Mouse (Mus musculus) MEL (cell line): Measurements from ENCODE around the gene Cdh13. TPM values are rescaled to one million over a fixed set of nuclear protein-coding genes. Genes with fewer than 3 reads are reported as not detected.

Experiments used
- DNase-seq: peaks from one replicate; pipeline ENCODE4 v3.0.0; 2011; ENCODE audit warnings: low read depth, low spot score
- H3K27ac ChIP-seq: 2 replicates; pipeline ENCODE4 v1.5.1; 2012; ENCODE audit warnings: low read depth, mild to moderate bottlenecking, control low read depth, low read length, moderate library complexity; ENCODE audit not compliant: control insufficient read depth
- H3K27me3 ChIP-seq, 2 experiments: fragments of 150-350 bp in 1 of 2; sonication (generic) in 1 of 2; 2 replicates each; pipeline ENCODE4 v1.6.1; 2012; ENCODE audit warnings: low read length in 2 of 2, mild to moderate bottlenecking in 2 of 2, improper control_type of control experiment in 1 of 2, moderate library complexity in 1 of 2; ENCODE audit not compliant: insufficient read depth in 2 of 2, control insufficient read depth in 1 of 2
- H3K36me3 ChIP-seq, 2 experiments: 2 replicates each; pipeline ENCODE4 v1.6.1; 2012 to 2014; ENCODE audit warnings: low read length in 2 of 2, improper control_type of control experiment in 1 of 2, inconsistent platforms in 1 of 2, mild to moderate bottlenecking in 1 of 2; ENCODE audit not compliant: insufficient read depth in 2 of 2, control insufficient read depth in 1 of 2
- H3K4me1 ChIP-seq, 2 experiments: fragments of 150-350 bp in 1 of 2; sonication (generic) in 1 of 2; 2 replicates each; pipeline ENCODE4 v1.6.1; 2012; ENCODE audit warnings: low read length in 2 of 2, improper control_type of control experiment in 1 of 2, mild to moderate bottlenecking in 1 of 2; ENCODE audit not compliant: insufficient read depth in 2 of 2, control insufficient read depth in 1 of 2
- H3K4me3 ChIP-seq, 2 experiments: fragments of 150-350 bp in 1 of 2; sonication (generic) in 1 of 2; 2 replicates each; pipeline ENCODE4 v1.5.1; 2012; ENCODE audit warnings: low read depth in 2 of 2, low read length in 2 of 2, mild to moderate bottlenecking in 2 of 2, moderate library complexity in 2 of 2, control low read depth in 1 of 2, improper control_type of control experiment in 1 of 2; ENCODE audit not compliant: control insufficient read depth in 1 of 2, insufficient read depth in 1 of 2
- H3K79me2 ChIP-seq: 2 replicates; pipeline ENCODE4 v1.6.1; 2012; ENCODE audit warnings: mild to moderate bottlenecking, low read length, moderate library complexity; ENCODE audit not compliant: control insufficient read depth, poor library complexity, insufficient read depth
- H3K9ac ChIP-seq: 2 replicates; pipeline ENCODE4 v1.6.1; 2012; ENCODE audit warnings: low read depth, mild to moderate bottlenecking, control low read depth, low read length, moderate library complexity; ENCODE audit not compliant: control insufficient read depth, poor library complexity, severe bottlenecking
- H3K9me3 ChIP-seq: fragments of 150-350 bp; sonication (generic); replicated peaks from 2 replicates; pipeline ENCODE4 v1.6.1; 2012; ENCODE audit warnings: mild to moderate bottlenecking, low read length, improper control_type of control experiment, moderate library complexity; ENCODE audit not compliant: insufficient read depth
- CHD1 ChIP-seq: IDR thresholded peaks from 2 replicates; pipeline ENCODE4 v1.6.1; 2012; ENCODE audit warnings: low read depth, mild to moderate bottlenecking, inconsistent platforms, low read length, improper control_type of control experiment
- CHD2 ChIP-seq: IDR thresholded peaks from 2 replicates; pipeline ENCODE4 v1.6.1; 2011; ENCODE audit warnings: low read length, improper control_type of control experiment
- CTCF ChIP-seq, 3 experiments: IDR thresholded peaks in 2 of 3; conservative IDR thresholded peaks in 1 of 3; 2 replicates each; pipeline ENCODE4 v1.5.1; 2011 to 2012; ENCODE audit warnings: low read length in 3 of 3, low read depth in 2 of 3, mild to moderate bottlenecking in 2 of 3, improper control_type of control experiment in 1 of 3, inconsistent platforms in 1 of 3, mixed read lengths in 1 of 3, moderate library complexity in 1 of 3; ENCODE audit not compliant: control insufficient read depth in 1 of 3, insufficient read depth in 1 of 3, poor library complexity in 1 of 3, severe bottlenecking in 1 of 3
- E2F4 ChIP-seq: IDR thresholded peaks from 2 replicates; pipeline ENCODE4 v1.6.1; 2011; ENCODE audit warnings: low read depth, low read length, improper control_type of control experiment, borderline replicate concordance
- EP300 ChIP-seq, 2 experiments: IDR thresholded peaks; 2 replicates each; pipeline ENCODE4 v1.6.1; 2011; ENCODE audit warnings: improper control_type of control experiment in 2 of 2, low read length in 2 of 2, low read depth in 1 of 2, mild to moderate bottlenecking in 1 of 2
- JUND ChIP-seq: IDR thresholded peaks from 2 replicates; pipeline ENCODE4 v1.6.1; 2011; ENCODE audit warnings: low read depth, mild to moderate bottlenecking, improper control_type of control experiment, low read length
- MAFK ChIP-seq: IDR thresholded peaks from 2 replicates; pipeline ENCODE4 v1.6.1; 2011; ENCODE audit warnings: low read depth, mild to moderate bottlenecking, low read length, improper control_type of control experiment, borderline replicate concordance
- MAX ChIP-seq: IDR thresholded peaks from 2 replicates; pipeline ENCODE4 v1.6.1; 2011; ENCODE audit warnings: low read length, improper control_type of control experiment
- MAZ ChIP-seq: IDR thresholded peaks from 2 replicates; pipeline ENCODE4 v1.6.1; 2012; ENCODE audit warnings: low read depth, mild to moderate bottlenecking, inconsistent platforms, low read length, improper control_type of control experiment
- MEF2A ChIP-seq: IDR thresholded peaks from 2 replicates; pipeline ENCODE4 v1.6.1; 2014; ENCODE audit warnings: low read depth, mild to moderate bottlenecking, inconsistent platforms, low read length, improper control_type of control experiment; ENCODE audit not compliant: poor library complexity, insufficient replicate concordance, severe bottlenecking; ENCODE audit errors: extremely low read depth
- NELFE ChIP-seq: IDR thresholded peaks from 2 replicates; pipeline ENCODE4 v1.6.1; 2011; ENCODE audit warnings: low read depth, low read length, improper control_type of control experiment
- NRF1 ChIP-seq: IDR thresholded peaks from 2 replicates; pipeline ENCODE4 v1.6.1; 2014; ENCODE audit warnings: low read depth, mild to moderate bottlenecking, inconsistent platforms, low read length, improper control_type of control experiment, moderate library complexity; ENCODE audit not compliant: poor library complexity, insufficient read depth, severe bottlenecking
- POLR2A ChIP-seq, 2 experiments: IDR thresholded peaks; 2 replicates each; pipeline ENCODE4 v1.6.1; 2011 to 2012; ENCODE audit warnings: low read length in 2 of 2, mild to moderate bottlenecking in 2 of 2, control low read depth in 1 of 2, improper control_type of control experiment in 1 of 2, low read depth in 1 of 2, moderate library complexity in 1 of 2; ENCODE audit not compliant: control insufficient read depth in 1 of 2, insufficient read depth in 1 of 2, poor library complexity in 1 of 2
- POLR2AphosphoS5 ChIP-seq: IDR thresholded peaks from 2 replicates; pipeline ENCODE4 v1.6.1; 2012; ENCODE audit warnings: low read depth, borderline replicate concordance, mild to moderate bottlenecking, inconsistent platforms, low read length, moderate library complexity, mixed read lengths
- RAD21 ChIP-seq: IDR thresholded peaks from 2 replicates; pipeline ENCODE4 v1.6.1; 2011; ENCODE audit warnings: mild to moderate bottlenecking, low read depth, low read length, improper control_type of control experiment
- USF2 ChIP-seq, 2 experiments: IDR thresholded peaks; 2 replicates each; pipeline ENCODE4 v1.6.1; 2011 to 2012; ENCODE audit warnings: improper control_type of control experiment in 2 of 2, low read length in 2 of 2, borderline replicate concordance in 1 of 2, inconsistent platforms in 1 of 2, low read depth in 1 of 2, mild to moderate bottlenecking in 1 of 2; ENCODE audit not compliant: insufficient read depth in 1 of 2
- ZC3H11A ChIP-seq: IDR thresholded peaks from 2 replicates; pipeline ENCODE4 v1.6.1; 2012; ENCODE audit warnings: low read depth, mild to moderate bottlenecking, inconsistent platforms, low read length, improper control_type of control experiment
- ZKSCAN1 ChIP-seq: IDR thresholded peaks from 2 replicates; pipeline ENCODE4 v1.6.1; 2012; ENCODE audit warnings: low read depth, mild to moderate bottlenecking, inconsistent platforms, low read length, improper control_type of control experiment, moderate library complexity
- ZMIZ1 ChIP-seq: IDR thresholded peaks from 2 replicates; pipeline ENCODE4 v1.6.1; 2012; ENCODE audit warnings: low read depth, mild to moderate bottlenecking, inconsistent platforms, low read length, improper control_type of control experiment, moderate library complexity
- polyA plus RNA-seq, 2 experiments: library from polyadenylated mRNA; stranded (reverse) in 1 of 2; unstranded in 1 of 2; fragments of >175 nt in 1 of 2; fragments of >200 nt in 1 of 2; gene quantifications; 2 replicates each; pipeline versions ENCODE4 v1.2.1 to v1.2.4; 2012; ENCODE audit warnings: low replicate concordance in 2 of 2, low read depth in 1 of 2; ENCODE audit not compliant: insufficient read length in 2 of 2, insufficient read depth in 1 of 2, missing spikeins in 1 of 2
- total RNA-seq: library from RNA; depleted of rRNA; stranded (reverse); fragments of 300-350 nt; gene quantifications from 2 replicates; pipeline ENCODE4 v1.2.3, GENCODE M21; 2012

The Cdh13 gene
- total and polyA plus RNA-seq, 3 experiments: not detected

GRCm38 (mm10) chr8:118384314-118384713 is 100.8 kb downstream of the Cdh13 start:
- H3K4me3 ChIP-seq: no peak overlapping the region
- DNase-seq: no peak
- no peak for TF ChIP-seq CHD1
- no peak for TF ChIP-seq JUND
- TF ChIP-seq POLR2AphosphoS5: no peak
- TF ChIP-seq NRF1: no peak
- H3K79me2 ChIP-seq: no peaks in the 10 kb centered on the region
- H3K9ac ChIP-seq: no peak overlapping the region
- no peaks in the 10 kb centered on the region for H3K9me3 ChIP-seq
- H3K27me3 ChIP-seq: no peaks in the 10 kb centered on the region
- no peak overlapping the region for H3K27ac ChIP-seq
- no peaks in the 10 kb centered on the region for H3K36me3 ChIP-seq
- H3K4me1 ChIP-seq: no peaks in the 10 kb centered on the region

- Histone ChIP-seq H3K27me3 (no peaks in the 10 kb centered on the region), H3K27ac (no peak overlapping the region), H3K79me2 (no peaks in the 10 kb centered on the region), H3K9ac (no peak overlapping the region), H3K9me3 (no peaks in the 10 kb centered on the region), H3K4me3 (no peak overlapping the region), H3K4me1 (no peaks in the 10 kb centered on the region), H3K36me3 (no peaks in the 10 kb centered on the region)
- TF ChIP-seq CHD2: no peak
- TF ChIP-seq JUND: no peak
- TF ChIP-seq CTCF (IDR thresholded peaks at IDR 0.05 in 2 of 3, conservative IDR thresholded peaks at IDR 0.05 in 1 of 3; ENCODE audit: control insufficient read depth in 1 of 3, insufficient read depth in 1 of 3, low read depth in 2 of 3, low read length in 3 of 3, poor library complexity in 1 of 3, severe bottlenecking in 1 of 3): no peak
- TF ChIP-seq MAFK: no peak
- TF ChIP-seq ZMIZ1: no peak
- no peak for TF ChIP-seq ZKSCAN1
- no peak for TF ChIP-seq MAX
- no peak for TF ChIP-seq MAZ
- TF ChIP-seq POLR2AphosphoS5: no peak
- no peak for TF ChIP-seq ZC3H11A
- no peak for TF ChIP-seq E2F4
- TF ChIP-seq EP300 (IDR thresholded peaks at IDR 0.05; ENCODE audit: low read depth in 1 of 2, low read length in 2 of 2): no peak
- TF ChIP-seq NELFE: no peak
- TF ChIP-seq CHD1: no peak
- TF ChIP-seq POLR2A (IDR thresholded peaks at IDR 0.05; ENCODE audit: control insufficient read depth in 1 of 2, insufficient read depth in 1 of 2, low read depth in 1 of 2, low read length in 2 of 2, poor library complexity in 1 of 2): no peak
- no peak for TF ChIP-seq RAD21
- TF ChIP-seq USF2 (IDR thresholded peaks at IDR 0.05; ENCODE audit: borderline replicate concordance in 1 of 2, insufficient read depth in 1 of 2, low read depth in 1 of 2, low read length in 2 of 2): no peak
- TF ChIP-seq MEF2A: no peak
- DNase-seq: no peak
Measured at GRCm38 (mm10) chr8:118389456-118389855, 105.9 kb downstream of the Cdh13 start.
